Mouse (Mus musculus) cerebellum, adult (tissue): Measurements from ENCODE around the gene 4930539E08Rik.

Source experiments
- ATAC-seq: cut with Nextera tagmentation; 2 replicates; pipeline ENCODE4 v1.9.2; 2017; ENCODE audit warnings: mild to moderate bottlenecking, moderate library complexity, mixed read lengths; ENCODE audit not compliant: insufficient number of reproducible peaks, low FRiP score, low TSS enrichment

4930539E08Rik gene

GRCm38 (mm10) chr17:28866921-28867320, 48.2 kb downstream of the 4930539E08Rik start:
- no peak for ATAC-seq

DNA sequence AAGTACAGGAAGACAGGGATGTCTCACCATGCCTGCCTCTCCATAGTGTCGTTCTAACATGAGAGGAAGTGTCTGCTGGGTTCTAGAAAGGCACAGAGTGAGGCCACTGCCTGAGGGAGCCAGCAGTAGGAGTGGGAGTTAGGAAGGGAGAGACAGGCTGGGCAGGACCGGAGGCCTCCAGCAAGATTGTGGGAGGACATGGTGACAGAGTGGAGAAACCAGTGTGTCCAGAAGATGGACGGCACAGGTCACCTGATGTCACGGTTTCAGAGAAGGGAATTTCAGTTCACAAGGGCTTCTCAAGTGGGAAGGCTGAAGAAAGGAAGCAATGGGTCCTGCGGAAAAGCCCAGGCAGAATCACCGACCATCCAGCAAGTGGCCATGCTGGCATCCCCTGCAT, 50.7 kb downstream of the 4930539E08Rik start:
- no peak for ATAC-seq

GRCm38 (mm10) chr17:28863926-28864325, 51.2 kb downstream of the 4930539E08Rik start:
- ATAC-seq: no peak

- ATAC-seq: no peak
These were observed 56.9 kb downstream of the 4930539E08Rik start, which contains the start of gene Pnpla1 for GRCm38 (mm10) chr17:28858205-28858604. TSS of gene Pnpla1 (plus strand) at chr17:28858411.

GRCm38 (mm10) chr17:28856030-28856429, 59.1 kb downstream of the 4930539E08Rik start:
- ATAC-seq: no peak

DNA sequence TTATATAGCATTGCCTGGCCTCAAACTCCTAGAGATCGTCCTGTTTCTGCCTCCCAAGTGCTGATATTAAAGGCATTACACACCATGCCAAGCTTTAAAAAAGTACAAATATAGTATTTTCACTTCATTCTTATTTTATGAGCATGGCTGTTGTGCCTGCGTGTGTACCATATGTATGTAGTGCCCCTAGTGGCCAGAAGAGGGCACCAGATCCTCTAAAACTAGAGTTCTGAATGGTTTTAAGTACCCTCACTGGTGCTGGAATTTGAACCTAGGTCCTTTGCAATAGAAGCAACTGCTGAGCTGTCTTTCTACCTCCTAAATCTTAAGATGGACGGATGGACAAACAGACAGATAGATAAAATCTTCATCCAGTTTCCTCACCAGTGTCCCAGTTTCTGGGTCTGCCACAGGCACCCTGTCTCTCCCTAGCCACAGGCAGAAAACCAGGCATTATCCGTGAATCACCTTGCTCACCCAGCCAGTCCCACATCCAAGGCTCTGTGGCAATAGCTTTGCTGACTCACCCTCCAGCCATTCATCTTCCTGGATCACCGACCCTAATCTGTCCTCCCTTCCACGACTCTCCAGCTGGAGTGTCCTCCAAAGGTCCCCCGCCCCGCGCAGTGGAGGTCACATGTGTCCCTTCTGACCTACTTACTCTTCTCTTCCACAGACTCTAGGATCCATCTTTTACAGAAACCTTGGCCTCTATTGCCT, 59.8 kb downstream of the 4930539E08Rik start:
- no peak for ATAC-seq

GRCm38 (mm10) chr17:28854377-28854776, 60.7 kb downstream of the 4930539E08Rik start:
- no peak for ATAC-seq

DNA sequence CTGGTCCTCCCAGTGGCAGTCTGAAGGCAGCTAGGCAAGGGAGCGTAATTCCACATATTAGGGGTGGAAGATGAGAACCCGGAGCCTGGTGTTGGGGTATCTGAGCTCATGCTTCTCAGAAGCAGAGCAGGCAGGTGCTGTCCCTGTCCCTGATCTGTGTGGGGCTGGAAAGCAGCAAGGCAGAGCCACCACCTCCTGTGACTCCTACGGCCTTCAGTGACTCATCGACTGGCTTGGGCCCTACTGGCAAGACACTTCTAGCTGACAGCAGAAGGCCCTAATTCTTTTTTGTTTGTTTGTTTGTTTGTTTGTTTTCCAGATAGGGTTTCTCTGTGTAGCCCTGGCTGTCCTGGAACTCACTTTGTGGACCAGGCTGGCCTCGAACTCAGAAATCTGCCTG, 64.6 kb downstream of the 4930539E08Rik start:
- ATAC-seq: no peak

GRCm38 (mm10) chr17:28846974-28847617, 68.0 kb downstream of the 4930539E08Rik start:
- ATAC-seq: no peak
